Mouse (Mus musculus) heart, embryonic 10.5 days (tissue): ENCODE measurements around the gene Calml4. TPM values are rescaled to one million over a fixed set of nuclear protein-coding genes. Genes with fewer than 3 reads are reported as not detected.
"Not testable (repeated sequence)": the region's sequence is repeated elsewhere in the genome, so short reads cannot be mapped to it uniquely, and the experiment has no call there.

Experiments
- DNase-seq: peaks from one replicate; pipeline ENCODE4 v3.0.0-alpha.2; 2017; ENCODE audit warnings: low spot score
- H3K27ac ChIP-seq: fragments of 300-500 bp; sonication (generic); 2 replicates; pipeline ENCODE4 v1.5.1; 2016; ENCODE audit warnings: mild to moderate bottlenecking
- H3K27me3 ChIP-seq: fragments of 300-500 bp; sonication (generic); 2 replicates; pipeline ENCODE4 v1.6.1; 2016; ENCODE audit warnings: mild to moderate bottlenecking; ENCODE audit not compliant: poor library complexity, insufficient read depth, severe bottlenecking
- H3K36me3 ChIP-seq: fragments of 300-500 bp; sonication (generic); 2 replicates; pipeline ENCODE4 v1.6.1; 2016; ENCODE audit warnings: mild to moderate bottlenecking, moderate library complexity
- H3K4me1 ChIP-seq: fragments of 300-500 bp; sonication (generic); 2 replicates; pipeline ENCODE4 v1.6.1; 2016; ENCODE audit warnings: mild to moderate bottlenecking
- H3K4me3 ChIP-seq: fragments of 300-500 bp; sonication (generic); 2 replicates; pipeline ENCODE4 v1.5.1; 2016; ENCODE audit warnings: mild to moderate bottlenecking, moderate library complexity
- H3K9me3 ChIP-seq: fragments of 300-500 bp; sonication (generic); 2 replicates; pipeline ENCODE4 v1.6.1; 2016; ENCODE audit warnings: mild to moderate bottlenecking, moderate library complexity
- WGBS: fragments of 180-500 bp; shearing (Covaris S2); methylation state at CpG from one replicate; pipeline ENCODE4 v1.1.7; 2016; 5-methylcytosine and 5-hydroxymethylcytosine counted together
- polyA plus RNA-seq: library from polyadenylated mRNA; unstranded; fragments of >200 nt; fragmentation: Nextera tagmentation; extraction: Ambion mirVana; gene quantifications from 2 replicates; pipeline ENCODE4 v1.2.1, GENCODE M21; 2016

Gene Calml4
- 0.31 and 0.94 TPM in 2 replicates for polyA plus RNA-seq

DNA sequence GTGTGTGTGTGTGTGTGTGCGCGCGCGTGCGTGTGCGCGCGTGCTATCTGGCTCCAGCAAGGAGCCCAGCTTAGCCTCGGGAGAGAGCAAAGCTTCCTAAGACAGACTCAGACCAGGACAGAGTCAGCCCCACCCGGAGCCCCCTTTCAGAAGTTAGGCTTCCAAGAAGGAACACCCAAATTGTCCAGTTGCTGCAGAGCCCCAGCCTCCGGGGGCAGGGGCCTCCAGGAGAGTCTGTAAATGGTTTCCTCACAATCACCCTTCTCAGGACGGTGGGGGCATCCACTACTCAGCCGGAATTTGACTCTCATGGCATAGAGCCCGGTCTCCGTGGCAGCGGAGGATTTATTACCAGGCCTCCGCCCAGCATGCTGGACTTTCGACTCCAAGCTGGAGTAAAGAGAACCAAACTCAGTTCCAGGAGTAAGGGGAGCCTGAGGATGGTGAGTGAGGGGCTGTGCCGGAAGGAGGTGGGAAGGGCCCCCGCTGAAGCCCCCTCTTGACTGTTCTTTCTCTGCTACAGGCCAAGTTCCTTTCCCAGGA, at the start of gene Calml4:
Gene Calml4, plus strand, starts transcription at position 362 of the 543 bp plus-strand sequence.
- Histone ChIP-seq H3K27me3 (peaks cover 4% of the 10 kb centered on the region; the same call in 1 of the 2 replicates), H3K9me3 (no peaks in the 10 kb centered on the region), H3K4me1 (peaks cover 24% of the 10 kb centered on the region), H3K4me3 (no peak within 1 kb of the TSS), H3K27ac (peak within 1 kb of the TSS; percentile 36; the same call in 1 of the 2 replicates), H3K36me3 (no peaks in the 10 kb centered on the region)
- DNase-seq: no peak
- WGBS: 65% methylated on average over 20 of the region's 20 CpGs

- WGBS: 20% methylated on average over 8 of the region's 8 CpGs
- no peaks in the 10 kb centered on the region for H3K27me3 ChIP-seq
- H3K4me1 ChIP-seq: peaks cover 22% of the 10 kb centered on the region
- DNase-seq: no peak
- no peaks in the 10 kb centered on the region for H3K36me3 ChIP-seq
- H3K9me3 ChIP-seq: no peaks in the 10 kb centered on the region
- peak overlapping the region; percentile 99 for H3K4me3 ChIP-seq
- no peak overlapping the region for H3K27ac ChIP-seq
Observed at GRCm38 (mm10) chr9:62810095-62810494, 47.8 kb upstream of the Calml4 start.

DNA sequence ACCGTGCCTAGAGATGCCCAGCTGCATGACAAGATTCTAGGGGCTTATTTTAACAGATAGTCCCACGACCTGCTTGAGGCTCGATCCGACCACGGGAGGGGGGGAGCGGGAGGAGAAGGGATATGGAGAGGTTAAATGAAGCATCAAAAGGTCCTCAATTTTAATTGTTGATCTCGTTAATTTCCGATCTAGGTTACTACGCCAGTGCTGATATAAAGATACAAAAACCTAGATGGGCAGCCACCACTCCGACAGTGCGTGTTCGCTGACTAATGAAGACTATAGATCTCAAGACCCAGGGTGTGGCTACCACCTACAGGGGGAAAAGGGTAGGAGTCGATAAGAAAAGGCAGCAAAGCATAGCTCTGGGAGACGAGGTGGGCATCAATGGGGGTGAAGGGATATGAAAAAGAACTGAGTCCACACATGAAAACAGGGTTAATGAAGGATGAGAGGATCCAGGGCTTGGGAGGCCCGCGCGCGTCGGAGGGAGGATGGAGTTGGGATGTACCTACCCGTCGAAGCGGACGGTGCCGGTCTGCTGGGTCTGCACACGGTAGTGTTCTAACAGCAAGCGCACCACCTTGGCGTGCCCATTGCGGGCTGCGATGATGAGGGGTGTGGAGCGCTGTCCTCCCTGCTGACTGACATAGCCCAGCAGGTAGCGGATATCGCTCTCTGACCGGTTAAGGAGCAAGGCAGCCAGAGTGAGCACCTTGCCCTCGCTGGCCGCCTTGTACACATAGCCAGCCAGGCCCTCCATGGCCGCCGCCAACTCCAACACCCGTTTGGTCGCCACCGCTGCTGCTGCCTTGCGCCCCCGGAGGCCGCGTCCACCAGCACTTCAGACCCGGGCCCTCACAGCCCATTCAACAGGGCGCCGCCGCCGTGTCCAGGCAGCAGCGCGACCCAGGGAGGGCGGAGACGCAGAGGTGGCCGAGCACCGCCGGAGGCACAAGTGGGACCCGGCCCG, 47.1 kb upstream of the Calml4 start:
- no peaks in the 10 kb centered on the region for H3K27me3 ChIP-seq
- DNase-seq: peak; percentile 84
- peaks cover 27% of the 10 kb centered on the region for H3K4me1 ChIP-seq
- H3K27ac ChIP-seq: peak overlapping the region; percentile 97
- WGBS: under 1% methylated on average over 58 of the region's 58 CpGs
- peak overlapping the region; percentile 99 for H3K4me3 ChIP-seq
- H3K9me3 ChIP-seq: no peaks in the 10 kb centered on the region
- no peaks in the 10 kb centered on the region for H3K36me3 ChIP-seq

DNA sequence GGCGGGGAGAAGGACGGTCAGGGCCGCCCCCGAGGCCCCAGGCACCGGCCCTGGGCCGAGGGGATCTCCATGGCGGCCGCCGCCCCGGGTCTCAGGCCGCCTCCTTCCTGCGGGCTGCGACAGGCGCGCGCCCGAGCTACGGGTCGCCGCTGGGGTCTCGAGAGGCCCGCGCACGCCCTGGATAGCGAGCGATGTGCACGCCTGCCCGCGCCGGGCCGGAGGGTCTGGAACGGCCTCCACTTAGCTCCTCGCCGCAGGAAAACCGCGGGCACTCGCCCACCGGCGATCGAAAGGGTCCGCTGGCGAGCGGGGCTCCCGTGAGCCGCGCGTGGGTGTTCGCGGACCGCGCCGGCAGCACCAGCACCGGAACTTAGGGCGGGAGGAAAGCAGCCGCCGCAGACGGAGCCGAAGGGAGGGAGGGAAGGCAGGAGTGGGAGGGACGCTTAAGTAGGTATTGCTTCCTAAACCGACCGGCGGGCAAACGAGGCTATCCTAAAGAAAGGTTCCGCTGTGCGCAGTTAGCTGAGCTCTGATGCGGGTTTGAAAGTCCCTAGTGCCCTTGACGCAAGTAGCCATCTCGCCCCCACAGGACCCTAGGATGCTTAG, 46.3 kb upstream of the Calml4 start, which contains the start of gene Fem1b:
Gene Fem1b, minus strand, starts transcription at position 419 of the 606 bp plus-strand sequence.
- Histone ChIP-seq H3K4me3 (peak within 1 kb of the TSS; percentile 99), H3K27me3 (no peaks in the 10 kb centered on the region), H3K36me3 (no peaks in the 10 kb centered on the region), H3K27ac (peak within 1 kb of the TSS; percentile 97), H3K4me1 (peaks cover 32% of the 10 kb centered on the region), H3K9me3 (no peaks in the 10 kb centered on the region)
- DNase-seq: peak; percentile 95
- under 1% methylated on average over 68 of the region's 68 CpGs for WGBS

GRCm38 (mm10) chr9:62812216-62813049, 45.4 kb upstream of the Calml4 start:
- peaks cover 40% of the 10 kb centered on the region for H3K4me1 ChIP-seq
- no peaks in the 10 kb centered on the region for H3K9me3 ChIP-seq
- peak overlapping the region; percentile 97 for H3K27ac ChIP-seq
- DNase-seq: no peak
- 11% methylated on average over 14 of the region's 14 CpGs for WGBS
- H3K27me3 ChIP-seq: no peaks in the 10 kb centered on the region
- H3K36me3 ChIP-seq: no peaks in the 10 kb centered on the region
- H3K4me3 ChIP-seq: peak overlapping the region; percentile 99

DNA sequence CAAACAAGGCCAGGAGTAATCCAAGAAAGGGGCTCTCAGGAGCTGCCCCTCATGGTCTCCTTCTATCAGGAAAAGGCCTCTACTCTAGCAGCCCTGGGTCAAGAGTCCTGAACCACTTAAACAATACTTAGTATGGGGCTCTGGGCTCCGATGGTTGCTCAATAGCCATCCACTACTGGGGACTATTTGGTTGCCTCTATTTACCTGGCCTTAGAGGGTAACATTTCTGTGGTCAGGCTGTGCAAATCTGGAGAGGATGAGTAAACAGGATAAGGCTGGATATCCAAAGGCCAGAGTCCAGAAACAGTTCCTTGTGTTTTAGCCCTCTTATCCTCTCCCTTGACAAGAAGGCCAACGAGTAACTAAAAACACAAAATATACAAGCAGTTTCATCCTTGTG, 43.1 kb upstream of the Calml4 start:
- DNase-seq: no peak
- H3K27ac ChIP-seq: 0 out of 2 replicates have a peak overlapping the region, but pooled peaks have one; percentile 36
- no peaks in the 10 kb centered on the region for H3K9me3 ChIP-seq
- 62% methylated on average over 2 of the region's 2 CpGs for WGBS
- no peaks in the 10 kb centered on the region for H3K36me3 ChIP-seq
- H3K4me1 ChIP-seq: peaks cover 45% of the 10 kb centered on the region
- H3K27me3 ChIP-seq: no peaks in the 10 kb centered on the region
- no peak overlapping the region for H3K4me3 ChIP-seq

DNA sequence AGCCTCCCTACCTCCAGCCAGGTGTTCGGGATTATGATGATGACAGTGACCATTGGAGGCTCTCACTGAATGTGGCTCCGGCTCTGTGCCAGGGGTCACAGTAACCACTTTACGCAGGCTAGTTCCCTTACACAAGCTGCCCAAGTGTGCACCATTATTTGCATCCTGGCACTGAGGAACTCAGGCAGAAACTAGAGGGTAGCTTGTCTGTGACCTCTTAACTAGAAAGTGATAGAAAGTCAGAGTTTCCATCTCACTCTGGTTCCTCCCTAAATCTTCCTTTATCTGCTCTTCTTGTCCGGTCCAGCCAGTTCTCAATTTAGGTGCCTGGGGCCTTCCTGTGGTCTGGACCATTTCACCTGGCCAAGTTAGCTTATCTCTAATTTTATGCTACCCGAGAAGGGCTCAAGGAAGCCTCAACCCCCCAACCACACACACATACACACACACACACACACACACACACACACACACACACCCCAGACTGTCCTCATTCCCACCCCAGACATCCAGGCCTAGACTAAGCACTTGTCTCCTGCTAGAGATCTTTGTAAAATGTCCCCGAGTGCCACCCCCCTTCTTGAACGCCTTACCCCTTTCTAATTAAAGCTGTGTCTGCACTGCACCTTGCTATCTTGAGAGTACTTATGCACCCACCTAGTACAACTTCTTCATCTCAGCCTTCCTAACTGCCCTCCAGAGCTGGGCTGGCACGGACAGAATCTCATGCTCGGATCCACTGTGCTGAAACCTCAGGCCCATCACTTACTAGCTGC, 41.4 kb upstream of the Calml4 start:
- no peak for DNase-seq
- Histone ChIP-seq H3K36me3 (no peaks in the 10 kb centered on the region), H3K27ac (no peak overlapping the region), H3K4me1 (peaks cover 45% of the 10 kb centered on the region), H3K27me3 (no peaks in the 10 kb centered on the region), H3K9me3 (no peaks in the 10 kb centered on the region), H3K4me3 (no peak overlapping the region)
- 56% methylated on average over 9 of the region's 9 CpGs for WGBS

DNA sequence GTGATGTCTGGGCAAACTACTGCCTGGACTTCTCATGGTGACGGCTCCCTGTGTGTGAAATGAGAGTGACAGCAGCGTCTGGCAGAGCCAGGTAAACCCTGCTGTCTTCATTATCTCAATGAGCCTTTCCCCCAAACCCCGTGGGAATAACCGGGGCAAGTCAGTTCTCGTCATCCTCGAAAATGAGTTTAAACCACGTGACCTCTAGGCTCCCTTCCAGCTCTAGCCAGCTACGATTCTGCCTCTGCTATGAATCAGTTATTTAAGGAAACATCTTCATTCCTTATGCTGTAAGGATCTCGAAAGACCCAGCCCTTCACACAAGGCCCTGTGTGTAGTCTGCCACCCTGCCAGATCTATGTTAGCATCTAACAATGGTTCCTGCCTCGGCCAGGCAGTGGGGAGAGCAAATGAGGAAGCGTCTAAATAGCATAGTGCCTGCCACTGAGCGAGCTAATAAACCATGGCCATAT, 40.7 kb upstream of the Calml4 start:
- H3K27me3 ChIP-seq: no peaks in the 10 kb centered on the region
- no peak overlapping the region for H3K27ac ChIP-seq
- no peak for DNase-seq
- 56% methylated on average over 12 of the region's 12 CpGs for WGBS
- peaks cover 43% of the 10 kb centered on the region for H3K4me1 ChIP-seq
- H3K36me3 ChIP-seq: no peaks in the 10 kb centered on the region
- no peaks in the 10 kb centered on the region for H3K9me3 ChIP-seq
- no peak overlapping the region for H3K4me3 ChIP-seq

DNA sequence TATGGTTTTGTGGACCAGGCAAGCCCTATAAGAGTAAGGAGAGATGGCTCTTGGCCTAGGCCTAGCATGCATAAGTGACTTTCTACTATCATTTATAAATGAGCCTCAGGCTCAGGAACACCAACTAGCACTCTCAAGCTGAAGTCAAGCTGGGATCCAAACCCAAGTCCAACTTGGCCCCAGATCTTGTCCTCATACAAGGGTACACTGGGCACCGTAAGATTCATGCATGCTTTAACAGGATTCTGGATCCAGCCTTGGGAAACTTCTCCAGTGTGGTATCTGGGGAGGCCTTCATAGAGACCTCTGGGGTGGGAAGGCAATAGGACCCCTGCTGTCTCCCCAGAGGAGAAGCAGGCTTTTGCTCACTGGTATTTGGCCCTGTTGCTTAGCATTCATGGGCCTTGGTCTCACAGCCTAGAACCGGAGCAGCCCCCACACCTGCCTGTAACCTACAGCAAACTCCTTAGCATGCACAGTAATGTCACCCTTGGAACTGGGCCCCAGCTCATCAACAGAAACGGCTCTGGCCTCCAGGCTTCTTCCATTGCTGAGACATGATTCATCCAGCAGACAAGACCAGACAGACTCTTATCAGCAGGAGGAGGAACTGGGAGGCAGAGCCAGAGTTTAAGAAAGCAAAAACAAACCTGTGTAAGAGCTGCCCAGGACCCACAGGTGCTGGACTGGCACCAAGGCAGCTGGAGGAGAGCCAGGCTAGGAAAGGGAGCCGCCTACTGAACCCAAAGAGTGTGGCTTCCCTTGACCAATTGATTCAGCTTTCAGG, 39.9 kb upstream of the Calml4 start:
- 63% methylated on average over 4 of the region's 4 CpGs for WGBS
- peak overlapping the region; percentile 4 for H3K27ac ChIP-seq
- DNase-seq: no peak

DNA sequence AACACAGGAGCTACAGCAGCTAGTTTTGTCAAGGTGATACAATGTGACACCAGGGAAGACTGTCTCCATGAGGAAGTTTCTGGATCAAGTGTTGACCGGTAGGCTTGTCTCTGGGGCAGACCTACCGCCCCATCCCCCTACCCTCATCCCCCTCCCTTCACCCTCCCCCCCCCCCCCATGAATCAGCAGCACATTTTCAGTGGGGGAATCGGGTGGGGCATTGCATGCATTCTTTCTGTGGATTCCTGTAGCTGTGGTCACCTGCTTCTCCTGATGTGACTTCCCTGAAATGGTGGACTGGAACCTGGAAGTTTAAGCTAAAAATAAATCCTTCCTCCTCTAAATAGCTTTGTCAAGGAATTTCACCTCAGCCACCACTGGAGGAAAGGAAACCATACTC, 38.4 kb upstream of the Calml4 start:
- Histone ChIP-seq H3K9me3 (no peaks in the 10 kb centered on the region), H3K36me3 (no peaks in the 10 kb centered on the region), H3K4me1 (peaks cover 36% of the 10 kb centered on the region), H3K27ac (no peak overlapping the region), H3K27me3 (no peaks in the 10 kb centered on the region), H3K4me3 (no peak overlapping the region)
- WGBS: 67% methylated on average over 3 of the region's 3 CpGs
- no peak for DNase-seq

More for the DNA sequence above, 39.9 kb upstream of the Calml4 start:
- H3K4me1 ChIP-seq: peaks cover 37% of the 10 kb centered on the region
- H3K4me3 ChIP-seq: no peak overlapping the region
- H3K9me3 ChIP-seq: no peaks in the 10 kb centered on the region
- H3K27me3 ChIP-seq: no peaks in the 10 kb centered on the region
- H3K36me3 ChIP-seq: no peaks in the 10 kb centered on the region

GRCm38 (mm10) chr9:62819910-62820309, 38.0 kb upstream of the Calml4 start:
- not testable (repeated sequence) for H3K4me3 ChIP-seq, H3K27me3 ChIP-seq, DNase-seq, H3K27ac ChIP-seq, H3K36me3 ChIP-seq, H3K9me3 ChIP-seq
- peaks cover 34% of the 10 kb centered on the region for H3K4me1 ChIP-seq
- 84% methylated on average over 6 of the region's 6 CpGs for WGBS
